Mouse (Mus musculus) brain, embryonic 14.5 days (tissue): ENCODE data around the gene Zfp661.

Experiments
- CTCF ChIP-seq: fragments of 200-500 bp; IDR thresholded peaks from 2 replicates; pipeline ENCODE4 v1.5.1; 2012; ENCODE audit warnings: inconsistent platforms, mild to moderate bottlenecking, moderate library complexity, borderline replicate concordance; ENCODE audit not compliant: insufficient read depth, insufficient read length; ENCODE audit errors: extremely low read depth
- POLR2A ChIP-seq: fragments of 200-500 bp; IDR thresholded peaks from 2 replicates; pipeline ENCODE4 v1.6.1; 2012; ENCODE audit warnings: mild to moderate bottlenecking, inconsistent platforms, borderline replicate concordance; ENCODE audit not compliant: poor library complexity, insufficient read depth, insufficient read length, severe bottlenecking; ENCODE audit errors: extremely low read depth

DNA sequence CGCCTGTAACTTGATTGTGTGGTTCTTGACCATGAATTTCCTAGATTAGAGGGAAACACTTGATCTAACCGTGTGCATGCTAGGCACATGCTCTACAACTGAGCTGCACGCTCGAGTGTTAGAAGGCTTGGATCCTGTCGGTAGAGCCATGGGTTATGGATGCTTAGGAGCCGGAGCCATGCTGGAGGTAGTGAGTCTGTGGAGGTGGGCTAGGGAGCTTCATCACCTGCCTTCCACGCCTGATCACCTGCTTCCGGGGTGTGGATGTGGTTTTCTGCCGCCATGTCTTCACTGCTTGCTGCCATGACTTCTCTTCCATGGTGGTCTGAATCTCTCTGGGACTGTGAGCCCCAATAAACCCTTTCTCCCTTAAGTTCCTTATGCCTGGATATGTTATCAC, 2.0 kb upstream of the Zfp661 start:
- TF ChIP-seq POLR2A (no peak), CTCF (no peak)
